Mouse (Mus musculus): ENCODE measurements around the gene Kif17. TPM values are rescaled to one million over a fixed set of nuclear protein-coding genes. Genes with fewer than 3 reads are reported as not detected.

Kif17 gene
- polyA plus RNA-seq, 1 experiment from 2014 or later = 2.3 TPM

- Histone ChIP-seq H3K4me1 (peaks cover 15% of the 10 kb centered on the region; the same call in 1 of the 2 replicates), H3K27ac (replicated peaks) (no peak overlapping the region), H3K36me3 (no peaks in the 10 kb centered on the region), H3K9ac (no peak overlapping the region), H3K27me3 (no peaks in the 10 kb centered on the region), H3K4me2 (replicated peaks) (no peak overlapping the region), H3K4me3 (replicated peaks) (no peak overlapping the region), H3K9me3 (replicated peaks) (no peaks in the 10 kb centered on the region)
- no peak for ATAC-seq (ENCODE audit: insufficient number of reproducible peaks, low FRiP score, low TSS enrichment, low read depth)
- WGBS = 79% methylated on average over 6 of the region's 6 CpGs
Observed at GRCm38 (mm10) chr4:138342778-138343177, 92.5 kb downstream of the Kif17 start.

GRCm38 (mm10) chr4:138343341-138343837, 93.2 kb downstream of the Kif17 start:
- 63% methylated on average over 10 of the region's 10 CpGs for WGBS
- no peak overlapping the region for H3K27ac ChIP-seq (replicated peaks)
- H3K9ac ChIP-seq = no peak overlapping the region
- H3K27me3 ChIP-seq = no peaks in the 10 kb centered on the region
- H3K36me3 ChIP-seq = no peaks in the 10 kb centered on the region
- no peak for ATAC-seq (ENCODE audit: insufficient number of reproducible peaks, low FRiP score, low TSS enrichment, low read depth)
- no peak overlapping the region for H3K4me3 ChIP-seq (replicated peaks)
- H3K4me2 ChIP-seq (replicated peaks) = no peak overlapping the region
- no peaks in the 10 kb centered on the region for H3K9me3 ChIP-seq (replicated peaks)
- H3K4me1 ChIP-seq = peaks cover 15% of the 10 kb centered on the region; the same call in 1 of the 2 replicates

GRCm38 (mm10) chr4:138344891-138345545, 94.8 kb downstream of the Kif17 start:
- Histone ChIP-seq H3K36me3 (no peaks in the 10 kb centered on the region), H3K4me1 (peaks cover 15% of the 10 kb centered on the region; the same call in 1 of the 2 replicates), H3K27me3 (no peaks in the 10 kb centered on the region), H3K9ac (no peak overlapping the region), H3K4me3 (replicated peaks) (no peak overlapping the region), H3K9me3 (replicated peaks) (no peaks in the 10 kb centered on the region), H3K4me2 (replicated peaks) (no peak overlapping the region), H3K27ac (replicated peaks) (no peak overlapping the region)
- WGBS = 73% methylated on average over 9 of the region's 9 CpGs
- no peak for ATAC-seq (ENCODE audit: insufficient number of reproducible peaks, low FRiP score, low TSS enrichment, low read depth)

- Histone ChIP-seq H3K9ac (no peak overlapping the region), H3K9me3 (replicated peaks) (0 out of 2 replicates have a peak, but pooled peaks cover 3% of the 10 kb centered on the region), H3K4me1 (peaks cover 8% of the 10 kb centered on the region; the same call in 1 of the 2 replicates), H3K4me3 (replicated peaks) (no peak overlapping the region), H3K36me3 (no peaks in the 10 kb centered on the region), H3K27ac (replicated peaks) (no peak overlapping the region), H3K4me2 (replicated peaks) (no peak overlapping the region), H3K27me3 (no peaks in the 10 kb centered on the region)
- WGBS = 67% methylated on average over 1 of the region's 1 CpGs
- no peak for ATAC-seq (ENCODE audit: insufficient number of reproducible peaks, low FRiP score, low TSS enrichment, low read depth)
Observed at GRCm38 (mm10) chr4:138347280-138347679, 97.0 kb downstream of the Kif17 start.

GRCm38 (mm10) chr4:138348716-138349115, 98.5 kb downstream of the Kif17 start:
- no peak for ATAC-seq (ENCODE audit: insufficient number of reproducible peaks, low FRiP score, low TSS enrichment, low read depth)
- Histone ChIP-seq H3K27me3 (no peaks in the 10 kb centered on the region), H3K4me3 (replicated peaks) (no peak overlapping the region), H3K36me3 (no peaks in the 10 kb centered on the region), H3K9ac (no peak overlapping the region), H3K4me1 (no peaks in the 10 kb centered on the region), H3K27ac (replicated peaks) (no peak overlapping the region), H3K9me3 (replicated peaks) (0 out of 2 replicates have a peak, but pooled peaks cover 3% of the 10 kb centered on the region), H3K4me2 (replicated peaks) (no peak overlapping the region)
- 70% methylated on average over 7 of the region's 7 CpGs for WGBS

Small RNAs within 50 kb of the gene (microRNA-seq; reads per million reads assigned to microRNA genes)
- gene Gm27646 (ENCODE audit: borderline number of aligned reads) (not detected), gene Mir7019 (ENCODE audit: borderline number of aligned reads) (0.86 reads per million)

Other genes starting within 250 kb of the Kif17 start
- gene Hp1bp3, start 34.1 kb upstream of the Kif17 start, polyA plus RNA-seq (2015; fragmentation: Nextera tagmentation; extraction: Ambion mirVana) = 153 and 157 TPM in 2 replicates
- gene Sh2d5, start within 50 bp of the Kif17 start, polyA plus RNA-seq (2015; fragmentation: Nextera tagmentation; extraction: Ambion mirVana) = 0.49 and 0.50 TPM in 2 replicates
- gene Ddost, start 54.3 kb downstream of the Kif17 start, polyA plus RNA-seq (2015; fragmentation: Nextera tagmentation; extraction: Ambion mirVana) = 361 and 369 TPM in 2 replicates
- gene Pink1, start 75.9 kb downstream of the Kif17 start, polyA plus RNA-seq (2015; fragmentation: Nextera tagmentation; extraction: Ambion mirVana) = 65.2 and 67.0 TPM in 2 replicates
- gene Cda, start 117.6 kb downstream of the Kif17 start, polyA plus RNA-seq (2015; fragmentation: Nextera tagmentation; extraction: Ambion mirVana) = 6.6 and 7.4 TPM in 2 replicates
- 0.09 and 0.11 TPM in 2 replicates for gene Fam43b, start 146.1 kb downstream of the Kif17 start, polyA plus RNA-seq (2015; fragmentation: Nextera tagmentation; extraction: Ambion mirVana)
- gene Mul1, start 184.2 kb downstream of the Kif17 start, polyA plus RNA-seq (2015; fragmentation: Nextera tagmentation; extraction: Ambion mirVana) = 17.7 and 18.0 TPM in 2 replicates
- 3.1 and 3.4 TPM in 2 replicates for gene Camk2n1, start 203.9 kb downstream of the Kif17 start, polyA plus RNA-seq (2015; fragmentation: Nextera tagmentation; extraction: Ambion mirVana)